Mouse (Mus musculus): ENCODE measurements around the gene Yjefn3. TPM values are rescaled to one million over a fixed set of nuclear protein-coding genes. Genes with fewer than 3 reads are reported as not detected.

Gene Yjefn3
- polyA plus RNA-seq, 1 experiment from 2014 or later, result 4.4 TPM

DNA sequence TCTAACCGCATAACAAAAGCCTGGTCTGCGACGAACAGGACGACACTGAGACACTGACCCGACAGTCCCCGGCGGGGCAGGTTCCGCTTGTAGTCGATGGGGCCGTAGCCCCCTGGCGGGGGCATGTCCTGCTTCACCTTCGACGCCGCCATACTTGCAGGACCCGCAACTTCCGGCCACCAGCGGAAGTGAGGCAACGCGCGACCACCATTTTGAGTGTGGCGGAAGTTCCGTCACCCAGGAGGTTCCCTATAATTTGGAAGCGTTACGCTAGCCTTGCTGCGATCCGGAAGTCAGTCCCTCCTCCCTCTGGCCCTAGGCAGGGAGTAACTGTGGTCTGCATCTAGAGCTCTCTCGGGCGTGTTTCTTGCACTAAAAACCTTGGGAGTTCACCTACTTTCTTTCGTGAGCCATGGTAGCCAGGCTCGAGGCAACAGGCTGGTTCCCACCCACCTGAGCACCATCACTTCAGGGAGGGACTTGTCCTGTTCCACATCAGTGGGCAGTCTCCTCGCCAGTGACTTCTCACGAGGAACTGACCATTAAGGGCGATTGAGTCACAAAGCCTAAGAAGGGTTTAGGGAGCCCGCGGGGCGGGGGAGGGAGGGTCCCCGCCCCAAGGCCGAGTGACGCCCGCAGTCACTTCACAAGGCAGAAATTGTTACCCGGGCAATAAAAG, 889 bp downstream of the Yjefn3 start:
- H3K9me3 ChIP-seq (ENCODE audit: control insufficient read depth, low read length), result no peaks in the 10 kb centered on the region
- peak overlapping the region; percentile 73 for H3K4me3 ChIP-seq (ENCODE audit: low read depth, low read length)
- ATAC-seq (replicated peaks; ENCODE audit: low FRiP score) (peak; percentile 60), DNase-seq (ENCODE audit: low spot score) (peak; percentile 99)
- peak overlapping the region; percentile 57 for H3K27ac ChIP-seq (ENCODE audit: low read depth, low read length)
- no peaks in the 10 kb centered on the region for H3K27me3 ChIP-seq (ENCODE audit: control insufficient read depth, insufficient read depth, low read length)
- 1% methylated on average over 41 of the region's 41 CpGs for WGBS
- peak overlapping the region; percentile 93 for H3K4me2 ChIP-seq (ENCODE audit: low read depth, low read length, severe bottlenecking)
- H3K9ac ChIP-seq (ENCODE audit: low read length), result peak overlapping the region; percentile 85
- H3K4me1 ChIP-seq (replicated peaks; ENCODE audit: control insufficient read depth, insufficient read depth, low read length), result peaks cover 13% of the 10 kb centered on the region; the same call in 1 of the 2 replicates
- H3K36me3 ChIP-seq (ENCODE audit: control insufficient read depth, insufficient read depth, low read length), result no peaks in the 10 kb centered on the region

DNA sequence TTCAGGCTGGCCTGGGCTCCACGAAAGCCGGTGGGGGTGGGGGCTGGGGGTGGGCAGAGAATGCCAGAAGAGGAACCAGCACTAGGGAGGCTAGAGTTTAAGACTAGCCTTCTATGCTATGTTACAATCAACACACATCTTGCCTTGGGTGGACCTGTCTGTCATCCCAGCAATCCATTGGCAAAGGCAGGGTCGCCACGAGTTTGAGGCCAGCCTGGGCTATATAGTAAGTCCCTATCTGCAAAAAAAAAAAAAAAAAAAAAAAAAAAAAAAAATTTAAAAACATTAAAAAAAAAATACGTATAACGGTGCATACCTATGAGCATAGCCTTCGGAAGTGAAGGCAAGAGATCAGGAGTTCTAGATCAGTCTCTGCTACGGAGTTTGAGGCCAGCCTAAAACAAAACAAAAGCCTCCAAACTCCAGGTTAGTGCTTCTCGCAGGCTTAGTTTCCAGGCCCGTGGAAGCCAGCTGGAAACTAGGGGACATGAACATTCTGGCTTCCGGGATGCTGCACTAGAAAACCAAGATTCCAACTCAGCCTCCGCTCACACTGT, 1.5 kb downstream of the Yjefn3 start:
- peak overlapping the region; percentile 93 for H3K4me2 ChIP-seq (ENCODE audit: low read depth, low read length, severe bottlenecking)
- peak overlapping the region; percentile 81 for H3K9ac ChIP-seq (ENCODE audit: low read length)
- ATAC-seq (replicated peaks; ENCODE audit: low FRiP score) (no peak), DNase-seq (ENCODE audit: low spot score) (no peak)
- WGBS, result 21% methylated on average over 12 of the region's 12 CpGs
- peak overlapping the region; percentile 73 for H3K4me3 ChIP-seq (ENCODE audit: low read depth, low read length)
- H3K4me1 ChIP-seq (replicated peaks; ENCODE audit: control insufficient read depth, insufficient read depth, low read length), result peaks cover 13% of the 10 kb centered on the region; the same call in 1 of the 2 replicates
- no peaks in the 10 kb centered on the region for H3K27me3 ChIP-seq (ENCODE audit: control insufficient read depth, insufficient read depth, low read length)
- H3K27ac ChIP-seq (ENCODE audit: low read depth, low read length), result peak overlapping the region; percentile 57; the same call in 1 of the 2 replicates
- H3K9me3 ChIP-seq (ENCODE audit: control insufficient read depth, low read length), result no peaks in the 10 kb centered on the region
- no peaks in the 10 kb centered on the region for H3K36me3 ChIP-seq (ENCODE audit: control insufficient read depth, insufficient read depth, low read length)

DNA sequence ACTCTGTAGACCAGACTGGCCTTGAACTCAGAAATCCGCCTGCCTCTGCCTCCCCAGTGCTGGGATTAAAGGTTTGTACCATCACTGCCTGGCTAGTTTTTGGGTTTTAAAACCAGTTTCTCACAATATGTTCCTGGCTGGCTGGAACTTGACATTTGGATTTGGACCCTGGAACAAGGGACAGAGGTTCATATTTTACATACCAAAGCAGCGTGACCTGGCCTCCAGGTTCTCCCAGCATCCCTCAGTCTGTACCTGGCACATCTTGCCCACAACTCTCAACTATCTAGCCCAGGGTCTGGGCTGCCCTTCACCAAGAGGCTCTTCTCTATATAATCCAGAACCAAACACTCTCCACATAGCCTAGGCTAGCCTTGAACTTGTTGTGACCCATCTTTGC, 2.6 kb downstream of the Yjefn3 start:
- DNase-seq (ENCODE audit: low spot score) (no peak), ATAC-seq (replicated peaks; ENCODE audit: low FRiP score) (no peak)
- no peak overlapping the region for H3K9ac ChIP-seq (ENCODE audit: low read length)
- no peaks in the 10 kb centered on the region for H3K36me3 ChIP-seq (ENCODE audit: control insufficient read depth, insufficient read depth, low read length)
- no peak overlapping the region for H3K4me3 ChIP-seq (ENCODE audit: low read depth, low read length)
- H3K27ac ChIP-seq (ENCODE audit: low read depth, low read length), result no peak overlapping the region
- H3K9me3 ChIP-seq (ENCODE audit: control insufficient read depth, low read length), result no peaks in the 10 kb centered on the region
- 90% methylated on average over 2 of the region's 2 CpGs for WGBS
- no peaks in the 10 kb centered on the region for H3K27me3 ChIP-seq (ENCODE audit: control insufficient read depth, insufficient read depth, low read length)
- H3K4me1 ChIP-seq (replicated peaks; ENCODE audit: control insufficient read depth, insufficient read depth, low read length), result peaks cover 13% of the 10 kb centered on the region; the same call in 1 of the 2 replicates
- H3K4me2 ChIP-seq (ENCODE audit: low read depth, low read length, severe bottlenecking), result no peak overlapping the region

DNA sequence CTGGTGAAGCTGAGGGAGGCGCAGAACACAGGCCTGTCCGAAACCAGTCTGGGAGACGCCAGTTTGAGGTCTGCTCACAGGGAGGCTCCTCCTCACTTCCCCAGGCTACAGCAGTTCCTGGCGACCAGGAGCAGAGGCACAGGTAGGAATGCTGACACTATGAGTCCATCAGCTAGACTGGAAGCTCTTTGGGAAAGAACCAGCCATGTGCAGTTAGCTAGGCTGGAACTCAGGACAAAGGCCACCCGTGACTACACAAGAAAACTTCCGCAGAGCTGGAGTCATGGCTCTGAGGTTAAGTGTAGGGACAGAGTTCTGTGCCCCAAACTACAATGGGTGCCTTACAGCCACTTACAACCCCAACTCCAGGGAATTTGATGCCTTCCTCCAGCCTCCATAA, 4.7 kb downstream of the Yjefn3 start:
- Histone ChIP-seq H3K9ac (ENCODE audit: low read length) (no peak overlapping the region), H3K4me2 (ENCODE audit: low read depth, low read length, severe bottlenecking) (no peak overlapping the region), H3K4me1 (replicated peaks; ENCODE audit: control insufficient read depth, insufficient read depth, low read length) (peaks cover 13% of the 10 kb centered on the region; the same call in 1 of the 2 replicates), H3K27ac (ENCODE audit: low read depth, low read length) (no peak overlapping the region), H3K4me3 (ENCODE audit: low read depth, low read length) (no peak overlapping the region), H3K9me3 (ENCODE audit: control insufficient read depth, low read length) (no peaks in the 10 kb centered on the region), H3K27me3 (ENCODE audit: control insufficient read depth, insufficient read depth, low read length) (no peaks in the 10 kb centered on the region), H3K36me3 (ENCODE audit: control insufficient read depth, insufficient read depth, low read length) (no peaks in the 10 kb centered on the region)
- 91% methylated on average over 6 of the region's 6 CpGs for WGBS
- DNase-seq (ENCODE audit: low spot score), result no peak
- no peak for ATAC-seq (replicated peaks; ENCODE audit: low FRiP score)

DNA sequence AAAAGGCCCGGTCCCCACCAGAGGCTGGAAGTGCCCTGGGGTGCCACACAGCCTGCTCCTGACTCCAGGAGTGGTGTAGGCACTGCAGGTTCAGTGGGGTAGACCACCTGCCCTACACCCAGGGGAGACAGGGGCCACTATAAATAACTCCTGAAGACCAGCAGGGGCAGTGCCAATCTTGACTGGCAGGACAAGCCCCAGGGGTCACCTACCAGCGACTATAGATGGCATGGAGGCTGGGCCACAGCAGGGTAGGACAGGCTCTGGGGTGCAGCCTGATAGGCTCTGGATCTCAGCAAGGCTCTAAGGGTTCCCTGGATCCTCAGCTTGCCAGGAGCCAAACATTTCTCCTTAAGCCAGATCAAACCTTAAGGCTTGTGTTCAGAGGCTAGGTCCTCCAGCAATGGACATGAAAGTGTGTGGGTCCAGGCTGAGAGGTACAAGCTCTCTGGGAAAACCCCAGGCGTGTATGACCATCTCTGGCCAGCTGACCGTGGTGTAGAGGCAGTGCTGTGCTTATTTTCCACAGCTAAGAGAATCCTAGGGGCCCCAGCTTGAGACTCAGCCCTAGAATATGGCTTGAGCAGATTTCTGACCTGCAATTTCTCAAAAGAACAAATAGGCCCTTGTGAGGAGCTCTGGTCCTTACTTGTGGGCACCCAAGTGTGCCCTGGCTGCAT, 6.6 kb downstream of the Yjefn3 start:
- Histone ChIP-seq H3K9ac (ENCODE audit: low read length) (no peak overlapping the region), H3K27ac (ENCODE audit: low read depth, low read length) (no peak overlapping the region), H3K4me1 (replicated peaks; ENCODE audit: control insufficient read depth, insufficient read depth, low read length) (peaks cover 4% of the 10 kb centered on the region; the same call in 1 of the 2 replicates), H3K9me3 (ENCODE audit: control insufficient read depth, low read length) (no peaks in the 10 kb centered on the region), H3K4me2 (ENCODE audit: low read depth, low read length, severe bottlenecking) (no peak overlapping the region), H3K4me3 (ENCODE audit: low read depth, low read length) (no peak overlapping the region), H3K36me3 (ENCODE audit: control insufficient read depth, insufficient read depth, low read length) (no peaks in the 10 kb centered on the region), H3K27me3 (ENCODE audit: control insufficient read depth, insufficient read depth, low read length) (no peaks in the 10 kb centered on the region)
- ATAC-seq (replicated peaks; ENCODE audit: low FRiP score), result no peak
- WGBS, result 83% methylated on average over 4 of the region's 4 CpGs
- DNase-seq (ENCODE audit: low spot score), result no peak

DNA sequence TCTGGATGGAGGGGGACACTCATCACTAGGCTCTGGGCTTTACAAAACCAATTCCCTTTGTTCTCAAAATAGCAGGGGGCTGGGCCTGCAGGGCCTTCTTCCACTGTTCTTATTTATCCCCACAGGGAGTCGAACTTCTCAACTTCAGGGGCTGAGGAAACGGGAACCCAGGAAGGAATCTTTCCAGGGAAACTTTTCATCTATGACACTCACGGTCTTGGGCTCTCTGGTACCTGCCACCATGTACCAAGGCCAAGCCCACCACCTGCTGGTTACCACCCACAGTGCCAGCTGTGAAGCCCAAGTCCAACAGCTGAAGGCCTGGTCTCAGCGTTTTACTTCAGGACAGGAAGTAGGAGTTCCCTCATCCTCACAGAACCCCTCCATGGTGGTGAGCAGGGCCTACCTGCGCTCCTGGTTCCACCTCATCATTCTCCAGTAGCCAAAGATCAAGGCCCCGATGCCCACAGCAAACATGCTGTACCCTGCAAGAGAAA, 7.6 kb downstream of the Yjefn3 start:
- Histone ChIP-seq H3K4me3 (ENCODE audit: low read depth, low read length) (no peak overlapping the region), H3K4me1 (replicated peaks; ENCODE audit: control insufficient read depth, insufficient read depth, low read length) (no peaks in the 10 kb centered on the region; the same call in 1 of the 2 replicates), H3K27ac (ENCODE audit: low read depth, low read length) (no peak overlapping the region), H3K27me3 (ENCODE audit: control insufficient read depth, insufficient read depth, low read length) (peaks cover 9% of the 10 kb centered on the region), H3K36me3 (ENCODE audit: control insufficient read depth, insufficient read depth, low read length) (no peaks in the 10 kb centered on the region), H3K9me3 (ENCODE audit: control insufficient read depth, low read length) (no peaks in the 10 kb centered on the region), H3K4me2 (ENCODE audit: low read depth, low read length, severe bottlenecking) (no peak overlapping the region), H3K9ac (ENCODE audit: low read length) (no peak overlapping the region)
- ATAC-seq (replicated peaks; ENCODE audit: low FRiP score), result no peak
- no peak for DNase-seq (ENCODE audit: low spot score)
- 50% methylated on average over 6 of the region's 6 CpGs for WGBS

DNA sequence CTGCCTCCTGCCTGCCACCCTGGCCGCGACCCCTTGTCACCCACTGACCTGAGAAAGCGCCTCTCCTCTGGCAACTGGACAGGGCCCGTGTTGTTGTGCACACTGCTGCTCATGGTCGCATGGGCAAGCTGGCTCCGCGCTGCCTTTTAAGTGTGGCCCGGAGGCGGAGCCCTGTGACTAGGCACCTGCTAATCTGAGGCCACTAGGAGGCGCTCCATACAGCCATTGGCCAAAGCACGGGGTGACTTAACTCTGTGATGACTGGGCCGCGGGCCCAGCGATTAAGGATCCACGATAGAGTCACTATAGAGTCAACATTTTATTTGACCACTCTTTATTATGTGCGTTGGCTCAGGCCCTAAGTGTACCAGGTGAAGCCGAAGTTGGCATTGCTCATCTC, 8.6 kb downstream of the Yjefn3 start:
- no peak overlapping the region for H3K27ac ChIP-seq (ENCODE audit: low read depth, low read length)
- DNase-seq (ENCODE audit: low spot score) (peak; percentile 85), ATAC-seq (replicated peaks; ENCODE audit: low FRiP score) (peak; percentile 16)
- no peak overlapping the region for H3K4me2 ChIP-seq (ENCODE audit: low read depth, low read length, severe bottlenecking)
- H3K9me3 ChIP-seq (ENCODE audit: control insufficient read depth, low read length), result no peaks in the 10 kb centered on the region
- no peaks in the 10 kb centered on the region for H3K36me3 ChIP-seq (ENCODE audit: control insufficient read depth, insufficient read depth, low read length)
- H3K4me1 ChIP-seq (replicated peaks; ENCODE audit: control insufficient read depth, insufficient read depth, low read length), result 0 out of 2 replicates have a peak, but pooled peaks cover 5% of the 10 kb centered on the region
- WGBS, result 24% methylated on average over 17 of the region's 17 CpGs
- H3K9ac ChIP-seq (ENCODE audit: low read length), result no peak overlapping the region
- H3K27me3 ChIP-seq (ENCODE audit: control insufficient read depth, insufficient read depth, low read length), result peaks cover 19% of the 10 kb centered on the region
- no peak overlapping the region for H3K4me3 ChIP-seq (ENCODE audit: low read depth, low read length)

DNA sequence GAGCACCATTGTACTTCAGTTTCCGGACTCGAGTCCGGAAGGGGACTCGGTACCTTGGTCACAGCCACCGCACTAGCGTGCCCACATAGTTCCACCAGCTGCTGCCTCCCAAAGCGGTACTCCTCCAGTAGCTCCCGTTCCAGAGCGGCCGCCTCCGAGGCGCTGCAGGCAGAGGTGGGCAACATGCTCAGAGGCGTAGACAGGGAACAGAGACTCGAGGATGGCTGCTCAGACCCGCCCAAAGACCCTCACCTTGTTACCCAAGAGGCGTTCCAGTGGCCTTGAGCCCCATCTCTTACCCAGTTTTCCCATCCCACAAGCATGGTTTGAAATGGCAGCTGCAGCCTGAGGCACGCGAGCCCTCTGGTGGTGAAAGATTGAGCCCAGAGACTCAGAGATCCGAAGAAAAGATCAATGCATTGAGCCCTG, 11.7 kb downstream of the Yjefn3 start:
- Histone ChIP-seq H3K36me3 (ENCODE audit: control insufficient read depth, insufficient read depth, low read length) (no peaks in the 10 kb centered on the region), H3K27ac (ENCODE audit: low read depth, low read length) (no peak overlapping the region), H3K4me1 (replicated peaks; ENCODE audit: control insufficient read depth, insufficient read depth, low read length) (peaks cover 18% of the 10 kb centered on the region; the same call in 1 of the 2 replicates), H3K9ac (ENCODE audit: low read length) (no peak overlapping the region), H3K27me3 (ENCODE audit: control insufficient read depth, insufficient read depth, low read length) (peaks cover 49% of the 10 kb centered on the region), H3K4me3 (ENCODE audit: low read depth, low read length) (no peak overlapping the region), H3K9me3 (ENCODE audit: control insufficient read depth, low read length) (no peaks in the 10 kb centered on the region), H3K4me2 (ENCODE audit: low read depth, low read length, severe bottlenecking) (no peak overlapping the region)
- 44% methylated on average over 19 of the region's 19 CpGs for WGBS
- DNase-seq (ENCODE audit: low spot score) (peak; percentile 75), ATAC-seq (replicated peaks; ENCODE audit: low FRiP score) (peak; percentile 14; the same call in 1 of the 2 replicates)
